Mouse (Mus musculus) heart, embryonic 10.5 days (tissue): ENCODE measurements around the gene Mybpc3. TPM values are rescaled to one million over a fixed set of nuclear protein-coding genes. Genes with fewer than 3 reads are reported as not detected.

ENCODE experiments used
- DNase-seq: peaks from one replicate; pipeline ENCODE4 v3.0.0-alpha.2; 2017; ENCODE audit warnings: low spot score
- H3K27ac ChIP-seq: fragments of 300-500 bp; sonication (generic); 2 replicates; pipeline ENCODE4 v1.5.1; 2016; ENCODE audit warnings: mild to moderate bottlenecking
- H3K27me3 ChIP-seq: fragments of 300-500 bp; sonication (generic); 2 replicates; pipeline ENCODE4 v1.6.1; 2016; ENCODE audit warnings: mild to moderate bottlenecking; ENCODE audit not compliant: poor library complexity, insufficient read depth, severe bottlenecking
- H3K36me3 ChIP-seq: fragments of 300-500 bp; sonication (generic); 2 replicates; pipeline ENCODE4 v1.6.1; 2016; ENCODE audit warnings: mild to moderate bottlenecking, moderate library complexity
- H3K4me1 ChIP-seq: fragments of 300-500 bp; sonication (generic); 2 replicates; pipeline ENCODE4 v1.6.1; 2016; ENCODE audit warnings: mild to moderate bottlenecking
- H3K4me3 ChIP-seq: fragments of 300-500 bp; sonication (generic); 2 replicates; pipeline ENCODE4 v1.5.1; 2016; ENCODE audit warnings: mild to moderate bottlenecking, moderate library complexity
- H3K9me3 ChIP-seq: fragments of 300-500 bp; sonication (generic); 2 replicates; pipeline ENCODE4 v1.6.1; 2016; ENCODE audit warnings: mild to moderate bottlenecking, moderate library complexity
- WGBS: fragments of 180-500 bp; shearing (Covaris S2); methylation state at CpG from one replicate; pipeline ENCODE4 v1.1.7; 2016; 5-methylcytosine and 5-hydroxymethylcytosine counted together
- polyA plus RNA-seq: library from polyadenylated mRNA; unstranded; fragments of >200 nt; fragmentation: Nextera tagmentation; extraction: Ambion mirVana; gene quantifications from 2 replicates; pipeline ENCODE4 v1.2.1, GENCODE M21; 2016

The Mybpc3 gene
- polyA plus RNA-seq, 1 experiment from 2014 or later = 450 TPM

DNA sequence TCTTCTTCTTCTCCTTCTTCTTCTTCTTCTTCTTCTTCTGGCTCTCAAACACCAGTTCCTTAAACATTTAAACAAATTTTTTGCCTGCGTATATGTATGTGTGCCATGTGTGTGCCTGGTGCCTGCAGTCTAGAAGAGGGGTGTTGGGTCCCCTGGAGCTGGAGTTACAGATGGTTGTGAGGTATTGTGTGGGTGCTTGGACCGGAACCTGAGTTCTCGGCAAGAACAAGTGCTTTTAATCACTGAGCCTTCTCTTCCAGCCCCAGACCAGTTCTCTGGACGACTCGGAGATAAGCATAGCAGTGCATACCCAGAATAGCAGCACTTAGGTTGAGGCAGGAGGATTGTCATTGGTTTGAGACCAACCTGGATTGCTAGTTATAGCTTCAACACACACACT, 1.1 kb upstream of the Mybpc3 start:
- H3K27ac ChIP-seq = peak overlapping the region; percentile 87
- no peaks in the 10 kb centered on the region for H3K9me3 ChIP-seq
- WGBS = 44% methylated on average over 5 of the region's 5 CpGs
- no peak for DNase-seq
- H3K4me3 ChIP-seq = 0 out of 2 replicates have a peak overlapping the region, but pooled peaks have one; percentile 70
- peaks cover 29% of the 10 kb centered on the region for H3K36me3 ChIP-seq
- peaks cover 55% of the 10 kb centered on the region for H3K4me1 ChIP-seq
- no peaks in the 10 kb centered on the region for H3K27me3 ChIP-seq

DNA sequence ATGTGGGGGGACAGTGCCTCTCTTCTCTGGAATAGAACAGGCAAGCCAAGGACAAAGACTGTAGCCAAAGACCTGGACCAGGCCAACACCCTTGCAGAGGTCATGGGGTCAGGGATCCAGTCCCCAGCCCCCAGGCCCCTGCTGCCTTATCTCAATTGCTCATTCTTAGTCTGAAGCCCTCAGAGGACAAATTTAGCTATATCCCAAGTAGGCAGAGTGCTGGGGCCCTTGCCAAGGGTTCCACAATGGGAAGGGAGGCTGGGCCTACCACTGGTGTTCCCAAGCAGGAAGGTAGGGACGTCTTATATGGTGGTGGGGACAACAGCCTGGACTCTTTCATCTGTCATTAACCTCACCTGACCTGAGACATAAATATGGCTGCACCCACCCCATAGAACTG, 703 bp downstream of the Mybpc3 start:
- peak; percentile 87 for DNase-seq
- Histone ChIP-seq H3K36me3 (peaks cover 47% of the 10 kb centered on the region), H3K4me3 (peak overlapping the region; percentile 70), H3K27ac (peak overlapping the region; percentile 87), H3K4me1 (peaks cover 59% of the 10 kb centered on the region), H3K9me3 (no peaks in the 10 kb centered on the region), H3K27me3 (no peaks in the 10 kb centered on the region)
- WGBS = 11% methylated on average over 1 of the region's 1 CpGs

DNA sequence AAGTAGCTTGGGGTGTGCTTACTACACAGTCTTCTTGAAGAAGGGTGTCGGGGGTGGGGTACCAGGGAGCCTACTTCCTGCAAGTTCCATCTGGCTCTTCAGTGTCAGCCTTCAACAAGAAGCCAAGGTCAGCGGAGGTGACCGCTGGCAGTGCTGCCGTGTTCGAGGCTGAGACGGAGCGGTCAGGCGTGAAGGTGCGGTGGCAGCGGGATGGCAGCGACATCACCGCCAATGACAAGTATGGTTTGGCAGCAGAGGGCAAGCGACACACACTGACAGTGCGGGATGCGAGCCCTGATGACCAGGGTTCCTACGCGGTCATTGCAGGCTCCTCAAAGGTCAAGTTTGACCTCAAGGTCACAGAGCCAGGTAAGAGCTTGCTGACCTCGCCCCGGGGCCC, 1.1 kb downstream of the Mybpc3 start:
- Histone ChIP-seq H3K27me3 (no peaks in the 10 kb centered on the region), H3K4me3 (peak overlapping the region; percentile 70), H3K27ac (peak overlapping the region; percentile 87), H3K4me1 (peaks cover 61% of the 10 kb centered on the region), H3K9me3 (no peaks in the 10 kb centered on the region), H3K36me3 (peaks cover 52% of the 10 kb centered on the region)
- 37% methylated on average over 19 of the region's 19 CpGs for WGBS
- DNase-seq = no peak

DNA sequence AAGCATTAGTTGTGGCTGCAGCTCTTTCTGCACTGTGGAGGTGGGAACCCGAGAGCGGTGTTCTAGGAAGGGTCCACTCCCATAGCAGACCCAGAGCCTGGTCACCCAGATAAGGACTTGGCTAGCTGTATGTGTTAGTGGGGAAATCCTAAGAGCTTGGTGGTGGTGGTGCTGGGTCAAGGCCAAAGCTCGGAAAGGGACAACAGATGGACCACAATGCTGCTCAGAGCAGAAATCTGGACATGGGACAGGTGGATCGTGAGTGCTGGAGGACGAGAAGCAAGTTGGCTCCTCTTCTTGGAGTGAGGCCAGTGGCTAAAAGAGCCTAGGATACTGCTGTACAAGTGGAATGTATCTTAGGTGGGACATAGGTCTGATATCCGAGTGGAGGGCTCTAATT, 1.6 kb downstream of the Mybpc3 start:
- Histone ChIP-seq H3K4me1 (peaks cover 65% of the 10 kb centered on the region), H3K27ac (peak overlapping the region; percentile 87), H3K4me3 (peak overlapping the region; percentile 70), H3K27me3 (no peaks in the 10 kb centered on the region), H3K36me3 (peaks cover 57% of the 10 kb centered on the region), H3K9me3 (no peaks in the 10 kb centered on the region)
- 58% methylated on average over 6 of the region's 6 CpGs for WGBS
- no peak for DNase-seq

DNA sequence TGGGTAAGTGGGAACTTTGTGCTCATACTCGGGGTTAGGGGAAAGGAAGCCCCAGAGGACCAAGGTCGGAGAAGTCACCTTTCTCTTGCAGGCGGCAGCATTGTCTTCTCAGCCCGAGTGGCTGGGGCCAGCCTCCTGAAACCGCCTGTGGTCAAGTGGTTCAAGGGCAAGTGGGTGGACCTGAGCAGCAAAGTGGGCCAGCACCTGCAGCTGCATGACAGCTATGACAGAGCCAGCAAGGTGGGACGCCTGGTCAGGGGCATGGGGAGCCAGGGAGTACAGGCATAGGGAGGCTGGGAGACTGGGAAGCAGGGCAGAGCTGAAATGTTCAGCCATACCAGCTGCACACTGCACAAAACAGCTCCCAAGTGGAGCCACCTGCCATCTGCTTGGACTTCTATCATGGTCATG, 2.3 kb downstream of the Mybpc3 start:
- DNase-seq = no peak
- Histone ChIP-seq H3K4me3 (peak overlapping the region; percentile 70), H3K27me3 (no peaks in the 10 kb centered on the region), H3K27ac (peak overlapping the region; percentile 87), H3K4me1 (peaks cover 69% of the 10 kb centered on the region), H3K9me3 (no peaks in the 10 kb centered on the region), H3K36me3 (peaks cover 64% of the 10 kb centered on the region)
- WGBS = 48% methylated on average over 6 of the region's 6 CpGs

DNA sequence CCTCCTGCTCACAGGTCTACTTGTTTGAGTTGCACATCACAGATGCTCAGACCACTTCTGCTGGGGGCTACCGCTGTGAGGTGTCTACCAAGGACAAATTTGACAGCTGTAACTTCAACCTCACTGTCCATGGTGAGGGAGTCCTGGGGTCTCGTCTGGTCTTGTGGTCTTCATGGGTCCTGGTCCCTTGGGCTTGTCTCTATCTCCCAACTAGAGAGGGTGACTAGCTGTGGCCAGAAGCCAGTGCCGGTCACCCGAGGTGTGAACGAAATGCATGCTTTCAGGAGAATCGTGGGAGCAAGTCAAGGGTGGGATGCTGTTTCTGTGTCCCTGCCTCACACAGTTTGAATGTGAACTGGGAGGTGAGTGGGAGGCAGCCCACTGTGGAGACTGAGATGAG, 3.1 kb downstream of the Mybpc3 start:
- no peak for DNase-seq
- Histone ChIP-seq H3K4me3 (peak overlapping the region; percentile 70), H3K36me3 (peaks cover 71% of the 10 kb centered on the region), H3K27me3 (no peaks in the 10 kb centered on the region), H3K27ac (no peak overlapping the region; the same call in 1 of the 2 replicates), H3K4me1 (peaks cover 68% of the 10 kb centered on the region), H3K9me3 (no peaks in the 10 kb centered on the region)
- 63% methylated on average over 6 of the region's 6 CpGs for WGBS

DNA sequence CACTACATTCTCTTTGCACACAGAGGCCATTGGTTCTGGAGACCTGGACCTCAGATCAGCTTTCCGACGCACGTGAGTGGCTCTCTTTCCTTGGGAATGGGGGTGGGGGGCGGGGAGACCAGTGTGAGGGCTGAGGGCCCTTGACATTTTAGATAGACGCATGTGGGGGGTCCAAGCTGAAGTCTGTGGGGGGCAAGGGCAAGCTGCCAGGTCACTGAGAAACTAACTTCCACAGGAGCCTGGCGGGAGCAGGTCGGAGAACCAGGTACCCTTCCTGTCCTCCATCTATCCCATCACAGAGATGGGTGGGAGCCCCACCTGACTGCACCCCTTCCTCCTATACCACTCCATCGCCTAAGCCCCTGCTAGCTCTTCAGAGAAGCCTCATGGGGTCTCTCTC, 3.6 kb downstream of the Mybpc3 start:
- WGBS = 52% methylated on average over 8 of the region's 8 CpGs
- peak overlapping the region; percentile 70 for H3K4me3 ChIP-seq
- H3K36me3 ChIP-seq = peaks cover 76% of the 10 kb centered on the region
- DNase-seq = no peak
- peak overlapping the region; percentile 19; the same call in 1 of the 2 replicates for H3K27ac ChIP-seq
- no peaks in the 10 kb centered on the region for H3K9me3 ChIP-seq
- peaks cover 64% of the 10 kb centered on the region for H3K4me1 ChIP-seq
- no peaks in the 10 kb centered on the region for H3K27me3 ChIP-seq

DNA sequence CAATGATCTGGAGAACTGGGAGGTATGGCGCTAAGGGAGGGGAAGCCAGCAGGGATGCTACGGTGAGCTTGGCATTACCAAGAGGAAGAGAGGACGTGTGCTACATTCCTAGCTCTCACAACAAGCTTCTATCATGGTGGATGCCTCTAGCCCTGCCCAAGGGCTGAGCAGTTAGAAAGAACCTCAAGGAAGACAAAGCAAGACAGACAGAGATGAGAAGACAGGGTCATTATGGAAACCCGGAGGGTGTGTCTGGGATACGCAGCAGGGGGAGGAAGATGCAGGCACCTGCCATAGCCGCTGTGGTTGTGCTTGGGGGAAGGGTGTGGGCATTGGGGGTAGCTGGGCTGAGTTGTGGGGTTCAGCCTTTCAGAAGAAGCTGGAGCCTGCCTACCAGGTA, 5.6 kb downstream of the Mybpc3 start:
- Histone ChIP-seq H3K4me1 (peaks cover 55% of the 10 kb centered on the region), H3K36me3 (peaks cover 96% of the 10 kb centered on the region), H3K27me3 (no peaks in the 10 kb centered on the region), H3K9me3 (no peaks in the 10 kb centered on the region), H3K27ac (no peak overlapping the region), H3K4me3 (0 out of 2 replicates have a peak overlapping the region, but pooled peaks have one; percentile 20)
- 71% methylated on average over 6 of the region's 6 CpGs for WGBS
- DNase-seq = no peak

DNA sequence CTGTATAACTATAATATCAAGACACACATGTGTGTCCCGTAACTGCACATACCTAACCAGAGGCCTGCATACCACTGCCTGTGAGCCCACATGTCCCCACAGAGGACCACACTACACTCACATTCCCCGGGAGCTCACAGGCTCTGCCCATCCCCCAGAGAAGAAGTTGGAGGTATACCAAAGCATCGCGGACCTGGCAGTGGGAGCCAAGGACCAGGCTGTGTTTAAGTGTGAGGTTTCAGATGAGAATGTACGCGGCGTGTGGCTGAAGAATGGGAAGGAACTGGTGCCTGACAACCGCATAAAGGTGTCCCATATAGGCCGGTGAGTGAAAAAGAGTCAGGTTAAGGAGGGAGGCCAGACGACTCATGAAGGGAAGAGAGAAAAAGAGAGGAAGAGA, 7.2 kb downstream of the Mybpc3 start:
- no peak overlapping the region for H3K4me3 ChIP-seq
- no peaks in the 10 kb centered on the region for H3K9me3 ChIP-seq
- no peak for DNase-seq
- H3K36me3 ChIP-seq = peaks cover 100% of the 10 kb centered on the region
- H3K4me1 ChIP-seq = peaks cover 47% of the 10 kb centered on the region
- WGBS = 80% methylated on average over 10 of the region's 10 CpGs
- H3K27me3 ChIP-seq = no peaks in the 10 kb centered on the region
- no peak overlapping the region for H3K27ac ChIP-seq

DNA sequence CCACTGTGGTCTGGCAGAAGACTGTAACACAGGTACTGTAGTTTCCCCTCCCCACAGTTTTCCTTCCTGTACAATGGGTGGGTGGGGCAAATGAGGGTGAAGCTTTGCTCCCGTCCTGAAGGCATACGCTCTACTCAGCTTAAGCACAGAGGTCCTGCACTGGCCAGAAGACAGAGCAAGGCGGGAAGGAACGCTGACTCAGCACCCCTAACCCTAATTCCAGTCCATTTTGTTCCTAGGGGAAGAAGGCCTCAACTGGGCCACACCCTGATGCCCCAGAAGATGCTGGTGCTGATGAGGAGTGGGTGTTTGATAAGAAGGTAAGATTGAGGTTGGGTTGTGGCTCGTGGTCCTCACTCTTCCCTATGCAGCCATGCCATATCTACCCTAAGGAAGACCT, 10.8 kb downstream of the Mybpc3 start:
- no peak overlapping the region for H3K27ac ChIP-seq
- WGBS = 74% methylated on average over 5 of the region's 5 CpGs

DNA sequence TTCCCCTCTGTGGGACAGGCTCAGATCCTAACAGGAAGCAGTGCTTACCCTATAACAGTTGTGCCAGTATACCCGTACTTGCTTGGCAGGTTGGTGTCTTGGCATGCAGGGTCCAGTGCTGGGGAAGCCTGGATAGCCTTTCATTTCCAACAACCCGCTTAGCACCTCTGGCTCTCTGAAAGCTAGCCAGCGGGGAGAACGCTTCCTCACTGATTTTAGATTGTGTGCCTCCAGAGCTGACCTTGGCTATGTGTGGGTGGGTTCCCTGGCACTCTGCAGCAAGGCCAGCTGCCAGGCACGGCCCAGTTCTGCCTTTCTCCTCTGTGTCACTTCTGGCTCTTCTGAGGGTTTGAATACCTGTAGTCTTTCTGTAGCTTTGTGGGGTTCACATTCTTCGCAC, 12.2 kb downstream of the Mybpc3 start:
- Histone ChIP-seq H3K4me3 (no peak overlapping the region), H3K27ac (no peak overlapping the region), H3K4me1 (peaks cover 14% of the 10 kb centered on the region), H3K9me3 (no peaks in the 10 kb centered on the region), H3K27me3 (no peaks in the 10 kb centered on the region), H3K36me3 (peaks cover 100% of the 10 kb centered on the region)
- no peak for DNase-seq
- WGBS = 87% methylated on average over 6 of the region's 6 CpGs

More for the DNA sequence above, 10.8 kb downstream of the Mybpc3 start:
- no peak for DNase-seq
- no peaks in the 10 kb centered on the region for H3K9me3 ChIP-seq
- H3K27me3 ChIP-seq = no peaks in the 10 kb centered on the region
- peaks cover 100% of the 10 kb centered on the region for H3K36me3 ChIP-seq
- peaks cover 24% of the 10 kb centered on the region for H3K4me1 ChIP-seq
- no peak overlapping the region for H3K4me3 ChIP-seq

DNA sequence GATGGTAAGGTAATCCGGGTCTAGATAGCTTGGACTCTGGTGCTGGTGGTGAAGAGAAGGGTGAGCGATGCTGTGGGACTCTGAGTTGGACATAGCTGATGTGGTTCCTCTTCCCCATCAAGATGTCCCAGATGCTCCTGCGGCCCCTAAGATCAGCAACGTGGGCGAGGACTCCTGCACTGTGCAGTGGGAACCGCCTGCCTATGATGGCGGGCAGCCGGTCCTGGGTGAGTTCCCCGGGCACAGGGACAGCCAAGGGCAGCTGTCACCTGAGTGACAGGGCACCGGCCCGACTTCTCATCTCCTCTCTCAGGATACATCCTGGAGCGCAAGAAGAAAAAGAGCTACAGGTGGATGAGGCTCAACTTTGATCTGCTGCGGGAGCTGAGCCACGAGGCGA, 13.3 kb downstream of the Mybpc3 start:
- Histone ChIP-seq H3K4me3 (no peak overlapping the region), H3K27ac (no peak overlapping the region), H3K27me3 (no peaks in the 10 kb centered on the region), H3K36me3 (peaks cover 100% of the 10 kb centered on the region), H3K4me1 (peaks cover 7% of the 10 kb centered on the region), H3K9me3 (no peaks in the 10 kb centered on the region)
- DNase-seq = no peak
- 89% methylated on average over 15 of the region's 15 CpGs for WGBS

DNA sequence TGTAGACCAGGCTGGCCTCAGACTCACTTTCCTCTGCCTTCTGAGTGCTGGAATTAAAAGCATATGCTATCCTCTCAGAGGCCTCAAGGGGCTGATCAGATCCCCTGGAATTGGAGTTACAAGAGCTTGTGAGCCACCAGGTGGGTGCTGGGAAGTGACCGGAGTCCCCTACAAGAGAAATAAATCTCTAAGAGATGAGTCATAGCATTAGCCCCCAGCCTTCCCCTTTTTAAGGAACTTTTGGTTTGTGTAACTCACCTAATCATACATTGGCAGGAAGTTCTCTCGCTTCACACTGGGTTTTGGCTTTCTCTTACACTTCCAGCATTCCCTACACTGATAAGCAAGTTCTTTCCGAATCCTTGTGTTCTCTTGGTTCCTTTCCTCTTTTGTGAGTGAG, 14.1 kb downstream of the Mybpc3 start:
- no peak for DNase-seq
- WGBS = 57% methylated on average over 3 of the region's 3 CpGs
- H3K27me3 ChIP-seq = no peaks in the 10 kb centered on the region
- H3K9me3 ChIP-seq = no peaks in the 10 kb centered on the region
- peaks cover 100% of the 10 kb centered on the region for H3K36me3 ChIP-seq
- H3K4me1 ChIP-seq = peaks cover 7% of the 10 kb centered on the region
- H3K27ac ChIP-seq = 0 out of 2 replicates have a peak overlapping the region, but pooled peaks have one; percentile 5
- H3K4me3 ChIP-seq = no peak overlapping the region
